Mouse (Mus musculus): ENCODE measurements around the gene Cckbr. TPM values are rescaled to one million over a fixed set of nuclear protein-coding genes. Genes with fewer than 3 reads are reported as not detected.

The Cckbr gene
- polyA plus RNA-seq, 2 experiments = 0.03 TPM; not detected in 1

GRCm38 (mm10) chr7:105498854-105499492 lies 73.4 kb downstream of the Cckbr start:
- WGBS = 58% methylated on average over 10 of the region's 10 CpGs
- H3K27ac ChIP-seq (replicated peaks; ENCODE audit: low read depth, low read length) = no peak overlapping the region

GRCm38 (mm10) chr7:105499676-105500075 lies 74.1 kb downstream of the Cckbr start:
- H3K36me3 ChIP-seq (ENCODE audit: control insufficient read depth, insufficient read depth, low read length) = no peaks in the 10 kb centered on the region
- TF ChIP-seq POLR2A (IDR thresholded peaks at IDR 0.05; ENCODE audit: borderline replicate concordance, extremely low read depth, insufficient read depth, insufficient read length) = no peak
- H3K27ac ChIP-seq (replicated peaks; ENCODE audit: low read depth, low read length) = no peak overlapping the region
- DNase-seq (ENCODE audit: low spot score) = no peak
- no peaks in the 10 kb centered on the region for H3K4me1 ChIP-seq (ENCODE audit: control insufficient read depth, insufficient read depth, low read length)
- no peak overlapping the region for H3K4me3 ChIP-seq (replicated peaks; ENCODE audit: low read length)
- no peaks in the 10 kb centered on the region for H3K9me3 ChIP-seq (ENCODE audit: control insufficient read depth, low read length)
- 81% methylated on average over 1 of the region's 1 CpGs for WGBS
- no peak for ATAC-seq (ENCODE audit: low FRiP score, low read depth)
- H3K27me3 ChIP-seq (ENCODE audit: control insufficient read depth, insufficient read depth, low read length) = no peaks in the 10 kb centered on the region
- no peak overlapping the region for H3K9ac ChIP-seq (ENCODE audit: low read depth, low read length, severe bottlenecking)
- H3K4me2 ChIP-seq (replicated peaks; ENCODE audit: low read depth, low read length, severe bottlenecking) = no peak overlapping the region

More at GRCm38 (mm10) chr7:105498854-105499492, 73.4 kb downstream of the Cckbr start:
- no peaks in the 10 kb centered on the region for H3K27me3 ChIP-seq (ENCODE audit: control insufficient read depth, insufficient read depth, low read length)
- DNase-seq (ENCODE audit: low spot score) (no peak), ATAC-seq (ENCODE audit: low FRiP score, low read depth) (no peak)
- no peak overlapping the region for H3K9ac ChIP-seq (ENCODE audit: low read depth, low read length, severe bottlenecking)
- H3K4me3 ChIP-seq (replicated peaks; ENCODE audit: low read length) = no peak overlapping the region
- H3K4me2 ChIP-seq (replicated peaks; ENCODE audit: low read depth, low read length, severe bottlenecking) = no peak overlapping the region
- H3K36me3 ChIP-seq (ENCODE audit: control insufficient read depth, insufficient read depth, low read length) = no peaks in the 10 kb centered on the region
- H3K9me3 ChIP-seq (ENCODE audit: control insufficient read depth, low read length) = no peaks in the 10 kb centered on the region
- H3K4me1 ChIP-seq (ENCODE audit: control insufficient read depth, insufficient read depth, low read length) = no peaks in the 10 kb centered on the region
- TF ChIP-seq POLR2A (IDR thresholded peaks at IDR 0.05; ENCODE audit: borderline replicate concordance, extremely low read depth, insufficient read depth, insufficient read length) = no peak

- DNase-seq (ENCODE audit: low spot score) = no peak
- Histone ChIP-seq H3K4me3 (replicated peaks; ENCODE audit: low read length) (no peak overlapping the region), H3K9ac (ENCODE audit: low read depth, low read length, severe bottlenecking) (no peak overlapping the region), H3K4me2 (replicated peaks; ENCODE audit: low read depth, low read length, severe bottlenecking) (no peak overlapping the region), H3K4me1 (ENCODE audit: control insufficient read depth, insufficient read depth, low read length) (no peaks in the 10 kb centered on the region), H3K27me3 (ENCODE audit: control insufficient read depth, insufficient read depth, low read length) (no peaks in the 10 kb centered on the region), H3K9me3 (ENCODE audit: control insufficient read depth, low read length) (no peaks in the 10 kb centered on the region), H3K27ac (replicated peaks; ENCODE audit: low read depth, low read length) (no peak overlapping the region), H3K36me3 (ENCODE audit: control insufficient read depth, insufficient read depth, low read length) (no peaks in the 10 kb centered on the region)
- no peak for ATAC-seq (ENCODE audit: low FRiP score, low read depth)
- 86% methylated on average over 4 of the region's 4 CpGs for WGBS
- TF ChIP-seq POLR2A (IDR thresholded peaks at IDR 0.05; ENCODE audit: borderline replicate concordance, extremely low read depth, insufficient read depth, insufficient read length) = no peak
Observed at GRCm38 (mm10) chr7:105501984-105502383, 76.5 kb downstream of the Cckbr start.

GRCm38 (mm10) chr7:105507257-105507656 lies 81.7 kb downstream of the Cckbr start:
- DNase-seq (ENCODE audit: low spot score) (no peak), ATAC-seq (ENCODE audit: low FRiP score, low read depth) (no peak)
- H3K27me3 ChIP-seq (ENCODE audit: control insufficient read depth, insufficient read depth, low read length) = no peaks in the 10 kb centered on the region
- TF ChIP-seq POLR2A (IDR thresholded peaks at IDR 0.05; ENCODE audit: borderline replicate concordance, extremely low read depth, insufficient read depth, insufficient read length) = no peak
- H3K36me3 ChIP-seq (ENCODE audit: control insufficient read depth, insufficient read depth, low read length) = no peaks in the 10 kb centered on the region
- H3K4me1 ChIP-seq (ENCODE audit: control insufficient read depth, insufficient read depth, low read length) = no peaks in the 10 kb centered on the region
- H3K4me2 ChIP-seq (replicated peaks; ENCODE audit: low read depth, low read length, severe bottlenecking) = no peak overlapping the region
- H3K9me3 ChIP-seq (ENCODE audit: control insufficient read depth, low read length) = no peaks in the 10 kb centered on the region
- no peak overlapping the region for H3K9ac ChIP-seq (ENCODE audit: low read depth, low read length, severe bottlenecking)
- H3K4me3 ChIP-seq (replicated peaks; ENCODE audit: low read length) = no peak overlapping the region
- H3K27ac ChIP-seq (replicated peaks; ENCODE audit: low read depth, low read length) = no peak overlapping the region
- 48% methylated on average over 4 of the region's 4 CpGs for WGBS

GRCm38 (mm10) chr7:105510143-105510542 lies 84.6 kb downstream of the Cckbr start:
- no peak for DNase-seq (ENCODE audit: low spot score)
- ATAC-seq (ENCODE audit: low FRiP score, low read depth) = no peak
- Histone ChIP-seq H3K4me1 (ENCODE audit: control insufficient read depth, insufficient read depth, low read length) (no peaks in the 10 kb centered on the region), H3K4me3 (replicated peaks; ENCODE audit: low read length) (no peak overlapping the region), H3K27me3 (ENCODE audit: control insufficient read depth, insufficient read depth, low read length) (no peaks in the 10 kb centered on the region), H3K36me3 (ENCODE audit: control insufficient read depth, insufficient read depth, low read length) (no peaks in the 10 kb centered on the region), H3K4me2 (replicated peaks; ENCODE audit: low read depth, low read length, severe bottlenecking) (no peak overlapping the region), H3K9ac (ENCODE audit: low read depth, low read length, severe bottlenecking) (no peak overlapping the region), H3K27ac (replicated peaks; ENCODE audit: low read depth, low read length) (no peak overlapping the region), H3K9me3 (ENCODE audit: control insufficient read depth, low read length) (no peaks in the 10 kb centered on the region)
- WGBS = 79% methylated on average over 5 of the region's 5 CpGs
- no peak for TF ChIP-seq POLR2A (IDR thresholded peaks at IDR 0.05; ENCODE audit: borderline replicate concordance, extremely low read depth, insufficient read depth, insufficient read length)

Measured in limb, embryonic 14.5 days (tissue).